Mouse (Mus musculus): ENCODE measurements at regions not wholly inside any gene's neighbourhood (a gene's known extent, or its start where the extent isn't known, plus 50 kb on each side); places are given as distances from the start of the nearest gene placed in this dataset.

DNA sequence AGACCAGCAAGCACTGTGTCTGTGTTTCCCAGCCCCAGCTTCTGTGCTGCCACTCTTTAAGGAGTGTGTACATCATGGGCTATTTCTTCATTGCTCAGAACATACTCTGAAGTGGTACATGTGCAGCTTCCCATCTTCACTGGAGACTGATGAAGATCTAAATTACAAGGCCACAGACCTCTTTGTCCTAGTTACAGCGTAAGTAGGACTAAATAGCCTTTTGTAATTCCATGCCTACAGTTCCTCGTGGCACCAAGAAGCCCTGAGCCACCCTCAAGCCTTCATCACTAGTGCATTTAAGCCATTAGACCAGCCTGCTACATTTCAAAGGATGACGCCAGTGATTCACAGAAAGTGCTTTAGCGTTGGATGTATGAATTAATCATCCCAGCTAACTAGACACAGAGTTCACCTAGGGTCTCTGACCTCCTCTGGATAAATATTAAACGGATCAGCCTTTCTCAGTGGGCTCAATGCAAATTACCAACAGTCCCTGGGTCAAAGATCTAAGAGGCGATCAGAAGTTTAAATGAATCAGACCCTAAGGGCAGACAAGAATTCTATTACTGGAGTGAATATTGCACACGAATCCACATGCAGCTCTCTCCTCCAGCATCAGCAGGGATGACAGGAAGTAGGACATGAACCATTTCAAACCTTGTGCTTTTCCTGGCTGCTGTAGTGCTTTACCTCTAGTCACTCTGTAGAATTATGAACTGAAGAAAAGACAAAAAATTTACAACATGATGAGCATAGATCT is 123.0 kb upstream of the Kcnh8 start:
- no peak for TF ChIP-seq CTCF (IDR thresholded peaks at IDR 0.05; ENCODE audit: low read depth)
- H3K4me3 ChIP-seq (replicated peaks; ENCODE audit: low read depth, low read length): no peak overlapping the region
- no peak overlapping the region for H3K4me2 ChIP-seq (ENCODE audit: low read length)
- no peak overlapping the region for H3K27ac ChIP-seq
- no peaks in the 10 kb centered on the region for H3K9me3 ChIP-seq (replicated peaks; ENCODE audit: low read length)
- ATAC-seq (replicated peaks; ENCODE audit: low FRiP score, low read depth) (no peak), DNase-seq (ENCODE audit: low spot score) (no peak)
- 45% methylated on average over 7 of the region's 7 CpGs for WGBS
- no peaks in the 10 kb centered on the region for H3K4me1 ChIP-seq (replicated peaks; ENCODE audit: insufficient read depth, low read length)
- H3K9ac ChIP-seq (ENCODE audit: low read depth, low read length): no peak overlapping the region
- no peaks in the 10 kb centered on the region for H3K36me3 ChIP-seq (ENCODE audit: insufficient read depth, low read length)
- H3K27me3 ChIP-seq (ENCODE audit: insufficient read depth, low read length): no peaks in the 10 kb centered on the region

DNA sequence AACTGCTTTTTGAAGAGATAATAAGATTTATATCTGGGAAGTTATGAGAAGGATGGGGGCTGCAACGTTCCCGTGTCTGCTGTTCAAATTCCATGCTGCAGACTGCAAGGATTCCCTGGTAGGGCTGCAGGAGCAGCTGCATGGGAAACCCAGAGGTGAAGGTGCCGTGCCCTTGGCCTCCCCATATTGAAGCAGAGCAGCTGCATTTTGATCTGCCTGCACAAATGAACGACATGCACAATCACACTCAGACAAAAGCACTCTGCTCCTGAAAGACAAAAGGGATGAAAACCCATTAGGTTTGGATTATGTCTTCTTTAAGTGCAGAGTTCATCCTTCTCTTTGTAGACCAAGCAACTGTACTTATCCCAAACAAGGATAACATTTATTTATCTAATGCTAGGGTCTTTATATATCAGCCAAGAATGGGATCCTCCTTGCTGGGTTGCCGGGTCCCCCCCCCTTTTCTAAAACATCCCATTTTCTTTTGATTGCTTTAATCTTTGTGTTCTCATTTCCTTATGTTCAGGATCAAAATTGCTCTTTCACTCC is 122.3 kb upstream of the Kcnh8 start:
- no peak for ATAC-seq (replicated peaks; ENCODE audit: low FRiP score, low read depth)
- Histone ChIP-seq H3K4me2 (ENCODE audit: low read length) (no peak overlapping the region), H3K27me3 (ENCODE audit: insufficient read depth, low read length) (no peaks in the 10 kb centered on the region), H3K36me3 (ENCODE audit: insufficient read depth, low read length) (no peaks in the 10 kb centered on the region), H3K27ac (no peak overlapping the region), H3K4me1 (replicated peaks; ENCODE audit: insufficient read depth, low read length) (no peaks in the 10 kb centered on the region), H3K4me3 (replicated peaks; ENCODE audit: low read depth, low read length) (no peak overlapping the region), H3K9me3 (replicated peaks; ENCODE audit: low read length) (no peaks in the 10 kb centered on the region), H3K9ac (ENCODE audit: low read depth, low read length) (no peak overlapping the region)
- DNase-seq (ENCODE audit: low spot score): no peak
- no peak for TF ChIP-seq CTCF (IDR thresholded peaks at IDR 0.05; ENCODE audit: low read depth)
- WGBS: 46% methylated on average over 5 of the region's 5 CpGs

DNA sequence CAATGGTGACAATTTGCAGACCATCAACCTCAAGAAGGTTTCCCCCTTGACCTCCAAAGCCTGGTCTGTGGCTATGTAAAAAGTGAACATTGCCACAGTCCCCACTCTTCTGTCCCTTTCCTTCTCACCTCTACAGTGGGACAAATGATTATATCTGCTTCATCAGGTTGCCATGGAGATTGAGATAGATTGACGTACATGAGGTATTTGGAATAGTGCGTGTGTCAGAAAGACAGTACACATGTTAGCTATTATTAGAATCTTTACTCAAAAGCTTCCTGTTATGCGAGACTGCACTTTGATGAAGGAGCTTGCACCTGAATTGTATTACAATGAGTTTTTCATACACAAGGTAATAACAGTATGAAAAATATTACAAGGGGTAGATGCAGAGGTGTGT is 95.7 kb upstream of the Kcnh8 start:
- no peaks in the 10 kb centered on the region for H3K9me3 ChIP-seq (replicated peaks; ENCODE audit: low read length)
- H3K27me3 ChIP-seq (ENCODE audit: insufficient read depth, low read length): no peaks in the 10 kb centered on the region
- H3K9ac ChIP-seq (ENCODE audit: low read depth, low read length): no peak overlapping the region
- TF ChIP-seq CTCF (IDR thresholded peaks at IDR 0.05; ENCODE audit: low read depth): no peak
- ATAC-seq (replicated peaks; ENCODE audit: low FRiP score, low read depth) (no peak), DNase-seq (ENCODE audit: low spot score) (no peak)
- H3K36me3 ChIP-seq (ENCODE audit: insufficient read depth, low read length): no peaks in the 10 kb centered on the region
- WGBS: 81% methylated on average over 3 of the region's 3 CpGs
- H3K27ac ChIP-seq: no peak overlapping the region
- no peaks in the 10 kb centered on the region for H3K4me1 ChIP-seq (replicated peaks; ENCODE audit: insufficient read depth, low read length)
- H3K4me3 ChIP-seq (replicated peaks; ENCODE audit: low read depth, low read length): no peak overlapping the region
- H3K4me2 ChIP-seq (ENCODE audit: low read length): no peak overlapping the region

DNA sequence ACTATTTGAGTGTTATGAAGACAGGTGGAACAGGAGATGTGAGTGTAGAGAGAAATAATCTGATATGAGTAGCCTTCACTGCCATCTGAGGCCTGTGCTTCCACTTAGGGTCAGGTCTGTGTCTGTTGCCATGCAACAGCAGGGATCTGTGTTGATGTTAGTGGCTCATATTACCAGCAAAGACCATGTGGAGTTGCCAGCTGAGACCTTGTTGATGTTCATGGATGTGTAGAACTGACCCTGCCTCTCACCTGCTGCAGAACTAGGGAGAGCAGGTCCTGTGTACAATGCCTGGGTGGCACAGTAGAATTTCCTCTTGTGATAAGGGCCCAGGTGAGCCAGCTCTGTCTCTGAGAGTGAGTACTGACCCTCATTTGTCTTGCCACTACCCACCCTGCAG is 72.2 kb upstream of the Kcnh8 start:
- no peaks in the 10 kb centered on the region for H3K4me1 ChIP-seq (replicated peaks; ENCODE audit: insufficient read depth, low read length)
- no peak for TF ChIP-seq CTCF (IDR thresholded peaks at IDR 0.05; ENCODE audit: low read depth)
- no peaks in the 10 kb centered on the region for H3K36me3 ChIP-seq (ENCODE audit: insufficient read depth, low read length)
- no peak overlapping the region for H3K4me3 ChIP-seq (replicated peaks; ENCODE audit: low read depth, low read length)
- H3K27me3 ChIP-seq (ENCODE audit: insufficient read depth, low read length): no peaks in the 10 kb centered on the region
- H3K27ac ChIP-seq: no peak overlapping the region
- H3K4me2 ChIP-seq (ENCODE audit: low read length): no peak overlapping the region
- no peaks in the 10 kb centered on the region for H3K9me3 ChIP-seq (replicated peaks; ENCODE audit: low read length)
- DNase-seq (ENCODE audit: low spot score) (peak; percentile 4), ATAC-seq (replicated peaks; ENCODE audit: low FRiP score, low read depth) (no peak; the same call in 1 of the 2 replicates)
- H3K9ac ChIP-seq (ENCODE audit: low read depth, low read length): no peak overlapping the region
